Mouse (Mus musculus): ENCODE data around the gene Prep.
"Not testable (repeated sequence)": the region's sequence is repeated elsewhere in the genome, so short reads cannot be mapped to it uniquely, and the experiment has no call there.

Prep gene

GRCm38 (mm10) chr10:45122476-45122875 is 55.5 kb downstream of the Prep start:
- no peak for DNase-seq

DNA sequence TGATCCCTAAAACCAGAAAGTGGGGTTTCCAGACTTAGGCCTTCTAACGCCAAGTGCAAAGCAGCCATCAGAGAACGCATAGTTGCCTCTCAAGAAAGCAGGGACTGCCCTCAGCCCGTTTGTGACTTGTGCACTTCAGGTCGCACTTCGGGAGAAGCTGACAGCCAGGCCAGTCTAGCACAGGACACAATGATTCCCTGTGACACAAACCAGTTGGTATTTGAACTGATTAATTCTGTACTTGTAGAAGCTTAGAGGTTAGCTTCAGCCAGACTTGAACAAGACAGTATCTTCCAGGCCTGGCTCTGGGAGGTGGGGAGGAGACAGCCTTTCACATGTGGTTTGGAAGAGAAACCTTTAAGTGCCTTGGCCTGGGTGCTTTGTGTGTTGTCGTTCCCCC is 56.0 kb downstream of the Prep start:
- DNase-seq, result no peak

GRCm38 (mm10) chr10:45129105-45129504 is 62.1 kb downstream of the Prep start:
- peak; percentile 43 for DNase-seq

- DNase-seq, result no peak
Observed at GRCm38 (mm10) chr10:45130004-45130403, 63.0 kb downstream of the Prep start.

DNA sequence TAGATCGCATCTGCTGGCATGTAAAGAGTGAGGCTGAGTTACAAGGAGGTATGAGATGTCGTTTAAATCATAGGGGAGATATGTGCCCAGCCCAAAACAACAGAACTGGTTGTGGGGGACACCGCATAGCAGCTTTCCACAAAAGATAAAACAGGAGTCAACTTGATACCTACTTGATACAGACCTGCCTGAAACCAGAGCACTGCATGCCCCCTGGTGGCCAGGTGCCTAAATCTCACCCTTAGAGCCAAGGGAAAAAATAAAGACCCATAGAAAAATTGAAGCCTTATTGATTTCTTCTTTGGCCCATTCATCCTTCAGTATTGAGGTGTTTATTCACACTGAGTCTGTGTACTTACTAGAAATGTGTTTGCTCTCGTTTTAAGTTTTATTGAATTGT is 65.4 kb downstream of the Prep start:
- DNase-seq, result peak; percentile 66

GRCm38 (mm10) chr10:45136806-45137205 is 69.8 kb downstream of the Prep start:
- no peak for DNase-seq

GRCm38 (mm10) chr10:45139910-45140309 is 72.9 kb downstream of the Prep start:
- no peak for DNase-seq

- DNase-seq, result no peak
Observed at GRCm38 (mm10) chr10:45140474-45141212, 73.6 kb downstream of the Prep start.

DNA sequence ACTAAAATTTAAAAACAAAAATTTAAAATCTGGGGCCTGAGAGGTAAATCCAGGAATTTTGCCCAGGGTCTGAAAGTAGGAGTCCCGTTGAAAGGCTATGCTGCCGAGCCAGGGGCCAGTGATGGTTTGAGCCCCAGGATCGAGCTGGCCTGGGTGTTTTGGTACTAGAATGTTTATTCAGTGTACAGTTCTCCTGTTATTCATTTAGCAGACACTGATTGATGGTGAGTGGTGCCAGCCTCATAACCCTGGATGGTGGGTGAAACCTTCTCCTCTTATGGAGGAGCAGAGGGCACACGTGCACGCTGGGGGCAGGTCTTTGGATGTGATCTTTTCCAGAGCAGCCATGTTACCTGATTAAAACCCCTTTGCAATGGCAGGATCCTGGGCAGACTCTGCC is 75.4 kb downstream of the Prep start:
- DNase-seq, result no peak

DNA sequence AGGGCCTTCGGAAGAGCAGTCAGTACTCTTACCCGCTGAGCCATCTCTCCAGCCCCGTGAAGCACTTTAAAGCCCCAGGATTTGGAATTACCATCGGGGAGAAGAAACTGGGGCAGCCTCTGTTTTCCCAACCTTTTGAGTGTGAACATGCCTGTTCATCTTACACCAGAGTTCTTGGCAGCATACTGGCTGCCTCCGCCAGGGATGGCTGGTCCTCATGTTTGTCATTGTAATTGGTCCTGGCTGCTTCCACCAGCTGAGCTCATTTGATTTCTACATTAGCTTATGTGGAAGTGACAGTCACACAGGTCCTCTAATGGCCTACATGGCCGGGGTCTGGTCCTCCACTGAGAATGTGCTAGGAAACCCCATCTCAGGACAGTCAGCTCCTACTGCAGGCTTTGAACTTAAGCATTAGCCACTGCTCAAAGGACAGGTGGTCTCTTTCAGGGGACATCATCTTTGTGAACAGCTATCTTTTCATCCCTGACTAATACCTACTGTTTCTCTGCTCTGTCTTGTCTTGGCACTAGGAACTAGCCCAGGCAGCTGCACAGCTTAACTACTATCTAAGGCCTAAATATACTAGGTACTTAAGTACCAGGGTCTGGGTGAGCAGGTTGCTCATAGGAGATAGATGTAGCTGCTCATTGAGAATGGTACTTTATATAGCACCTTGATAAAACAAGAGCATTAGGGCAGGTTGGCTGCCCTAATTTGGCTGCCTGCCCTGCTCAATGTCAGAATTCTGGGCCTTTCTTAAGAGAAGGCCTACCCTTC is 77.2 kb downstream of the Prep start:
- no peak for DNase-seq

DNA sequence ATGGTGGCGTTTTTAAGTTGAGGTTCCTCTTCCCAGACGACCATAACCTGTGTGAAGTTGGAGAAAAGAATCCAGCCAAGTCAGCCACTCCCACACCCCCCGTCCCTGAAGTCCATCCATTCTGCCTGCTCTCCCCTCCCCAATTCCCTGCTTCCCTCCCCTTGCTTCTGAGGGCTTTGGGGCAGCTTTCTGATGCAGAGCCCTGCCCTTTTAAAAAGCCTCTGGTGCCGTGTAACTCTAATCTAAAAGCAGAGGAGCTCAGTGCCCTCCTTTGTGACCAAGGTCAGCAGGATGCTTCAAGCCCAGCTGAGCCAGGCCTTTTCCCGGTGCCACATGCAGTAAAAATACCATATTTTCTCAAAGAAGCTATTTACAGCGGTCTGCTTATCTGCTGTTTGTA is 79.8 kb downstream of the Prep start:
- DNase-seq, result no peak

DNA sequence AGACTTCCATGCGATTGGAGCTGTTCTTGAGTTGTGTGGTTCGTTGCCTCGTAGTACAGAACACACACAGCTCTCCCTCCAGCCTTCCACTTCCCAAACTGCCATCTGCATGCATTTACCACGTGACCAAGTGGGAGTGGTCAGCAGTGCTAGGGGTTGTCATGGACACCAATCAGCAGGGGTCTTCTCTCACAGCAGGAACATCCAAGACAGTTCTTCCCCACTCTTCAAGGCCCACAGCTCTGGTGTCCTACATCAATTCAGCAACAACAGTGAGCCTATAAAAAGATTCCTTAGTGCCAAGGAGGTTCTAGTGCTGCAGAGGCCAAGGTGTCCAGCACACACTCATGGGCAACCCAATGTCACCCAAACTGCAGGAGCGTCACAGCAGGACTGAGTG is 84.1 kb downstream of the Prep start:
- DNase-seq, result no peak

DNA sequence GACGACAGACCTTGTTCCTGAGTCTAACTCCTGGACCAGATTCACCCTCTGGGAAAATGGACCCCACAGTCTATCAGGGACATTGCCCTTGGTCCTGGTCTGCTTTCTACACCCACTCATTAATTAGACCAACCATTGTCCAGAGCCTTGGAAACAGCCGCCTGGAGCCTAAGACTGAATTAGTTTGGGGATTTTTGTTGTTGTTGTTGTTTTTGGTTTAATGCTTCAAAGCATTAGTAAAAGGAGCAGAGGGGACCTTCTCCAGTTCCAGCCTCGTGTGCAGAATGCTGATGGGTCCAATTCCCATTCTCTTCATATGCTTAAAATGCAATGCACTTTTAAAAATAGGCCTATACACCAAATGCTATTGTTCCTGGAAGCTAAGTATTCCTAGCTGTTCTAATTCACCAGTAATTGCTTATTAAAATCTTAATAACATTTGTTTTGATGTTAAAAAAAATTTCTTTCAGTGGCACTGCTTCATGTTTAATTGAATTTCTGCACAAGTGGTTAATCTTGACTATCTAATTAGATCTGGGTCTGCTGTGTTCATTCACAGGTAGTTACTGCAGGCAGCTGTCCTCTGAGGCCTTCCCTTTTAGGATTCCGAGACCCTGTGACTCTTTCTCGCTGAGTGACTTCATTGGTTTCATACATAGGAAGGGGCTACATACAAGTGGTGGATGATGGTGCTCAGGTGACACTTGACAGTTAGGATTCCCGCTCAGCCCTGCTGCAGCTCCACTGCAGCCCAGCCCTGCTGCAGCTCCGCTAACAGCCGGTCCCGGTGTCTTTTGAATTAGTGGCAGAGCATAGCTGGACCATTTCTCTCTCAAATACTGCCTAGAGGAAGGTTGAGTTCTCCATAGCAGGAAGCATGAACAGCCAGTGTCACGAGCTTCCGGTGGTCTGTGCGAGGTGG is 85.0 kb downstream of the Prep start:
- no peak for DNase-seq

GRCm38 (mm10) chr10:45154557-45155060 is 87.6 kb downstream of the Prep start:
- no peak for DNase-seq

DNA sequence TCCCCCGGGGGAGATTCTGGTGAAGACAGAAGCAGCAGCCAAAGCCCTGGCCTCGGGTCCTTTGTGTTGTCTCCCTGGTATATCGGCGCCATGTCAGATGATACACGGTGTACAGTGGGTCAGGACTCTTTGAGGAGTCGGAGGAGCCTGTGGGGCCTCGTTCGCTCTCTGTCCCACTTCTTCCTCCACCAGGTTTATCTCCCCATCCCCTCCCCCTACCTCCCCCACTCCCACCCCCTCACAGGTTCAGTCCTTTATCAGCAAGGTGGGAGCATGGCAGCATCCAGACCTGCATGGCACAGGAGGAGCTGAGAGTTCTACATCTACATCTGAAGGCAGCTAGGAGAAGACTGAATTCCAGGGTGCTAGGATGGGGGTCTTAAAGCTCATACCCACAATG is 98.8 kb downstream of the Prep start:
- no peak for DNase-seq

- peak; percentile 11 for DNase-seq
Observed at GRCm38 (mm10) chr10:45173927-45174326, 106.9 kb downstream of the Prep start.

DNA sequence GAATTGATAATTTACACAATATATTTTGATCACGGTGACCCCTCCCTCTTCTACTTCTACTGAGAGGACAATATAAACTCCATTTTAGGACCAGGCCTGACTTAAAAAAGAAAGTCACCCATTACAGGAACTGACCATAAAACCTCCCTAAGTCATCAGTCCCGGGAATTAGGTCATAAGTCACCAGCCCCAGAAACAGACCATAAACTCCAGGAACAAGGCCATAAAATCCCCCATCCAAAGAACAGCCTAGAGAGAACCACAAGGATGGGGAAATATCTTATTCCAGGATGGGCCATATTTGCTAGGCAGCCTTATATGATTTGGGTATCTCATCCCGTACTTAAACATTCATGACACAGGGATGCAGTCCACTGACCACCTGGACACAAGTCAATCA is 107.3 kb downstream of the Prep start:
- no peak for DNase-seq

- DNase-seq, result not testable (repeated sequence)
Observed at GRCm38 (mm10) chr10:45177798-45178197, 110.8 kb downstream of the Prep start, which contains the start of gene Popdc3. TSS of gene Popdc3 (plus strand) at chr10:45178098.

GRCm38 (mm10) chr10:45180677-45181326 is 113.8 kb downstream of the Prep start:
- DNase-seq, result no peak

DNA sequence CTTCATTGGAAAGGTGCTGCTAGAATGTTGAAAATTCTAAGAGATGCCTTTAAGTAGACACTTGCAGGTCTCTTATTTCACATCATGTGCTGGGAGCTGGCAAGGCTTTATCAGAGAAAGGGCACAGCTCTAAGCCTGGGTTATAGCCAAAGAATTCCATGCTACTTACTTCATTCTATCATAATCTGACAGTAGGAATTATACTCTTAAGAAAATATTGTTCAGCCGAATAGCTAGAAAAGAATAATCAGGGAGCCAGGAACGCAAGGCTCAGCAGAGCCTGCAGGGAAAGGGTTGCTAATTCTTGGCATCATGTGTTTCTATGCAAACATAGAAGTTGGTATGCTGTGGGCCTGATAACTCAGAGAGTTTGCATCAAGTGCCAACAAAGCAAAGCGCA is 114.3 kb downstream of the Prep start:
- DNase-seq, result no peak

GRCm38 (mm10) chr10:45185457-45185856 is 118.5 kb downstream of the Prep start:
- no peak for DNase-seq
